Mouse (Mus musculus) embryonic facial prominence, embryonic 11.5 days (tissue): ENCODE results near the gene Stxbp4. TPM values are rescaled to one million over a fixed set of nuclear protein-coding genes. Genes with fewer than 3 reads are reported as not detected.

Experiments used
- ATAC-seq: fragments of 200-750 bp; cut with Nextera tagmentation; replicated peaks from 2 replicates; pipeline ENCODE4 v1.8.0; 2017; ENCODE audit warnings: low read depth; ENCODE audit not compliant: insufficient number of reproducible peaks, low FRiP score, low TSS enrichment
- DNase-seq: peaks from one replicate; pipeline ENCODE4 v3.0.0-alpha.2; 2015; ENCODE audit warnings: low spot score
- H3K27ac ChIP-seq: fragments of 300-500 bp; sonication (generic); replicated peaks from 2 replicates; pipeline ENCODE4 v1.5.1; 2014; ENCODE audit warnings: mild to moderate bottlenecking, low read depth, low read length, control low read depth
- H3K27me3 ChIP-seq: fragments of 300-500 bp; sonication (generic); 2 replicates; pipeline ENCODE4 v1.6.1; 2014; ENCODE audit warnings: mild to moderate bottlenecking, low read length, moderate library complexity, mixed read lengths; ENCODE audit not compliant: control insufficient read depth, insufficient read depth
- H3K36me3 ChIP-seq: fragments of 300-500 bp; sonication (generic); replicated peaks from 2 replicates; pipeline ENCODE4 v1.6.1; 2014; ENCODE audit warnings: low read depth, mild to moderate bottlenecking, low read length, moderate library complexity, mixed read lengths; ENCODE audit not compliant: control insufficient read depth, insufficient read depth
- H3K4me1 ChIP-seq: fragments of 300-500 bp; sonication (generic); 2 replicates; pipeline ENCODE4 v1.6.1; 2014; ENCODE audit warnings: low read length, mixed read lengths; ENCODE audit not compliant: control insufficient read depth, insufficient read depth
- H3K4me2 ChIP-seq: fragments of 300-500 bp; sonication (generic); 2 replicates; pipeline ENCODE4 v1.6.1; 2014; ENCODE audit warnings: low read depth, mild to moderate bottlenecking, control low read depth, low read length, moderate library complexity
- H3K4me3 ChIP-seq: fragments of 300-500 bp; sonication (generic); 2 replicates; pipeline ENCODE4 v1.5.1; 2014; ENCODE audit warnings: low read depth, low read length, control low read depth
- H3K9ac ChIP-seq: fragments of 300-500 bp; sonication (generic); replicated peaks from 2 replicates; pipeline ENCODE4 v1.6.1; 2014; ENCODE audit warnings: mild to moderate bottlenecking, control low read depth, low read length
- H3K9me3 ChIP-seq: fragments of 300-500 bp; sonication (generic); replicated peaks from 2 replicates; pipeline ENCODE4 v1.6.1; 2016; ENCODE audit warnings: mild to moderate bottlenecking, low read length, inconsistent platforms, mixed read lengths; ENCODE audit not compliant: control insufficient read depth
- WGBS: fragments of 180-500 bp; shearing (Covaris S2); extraction: QIAGEN DNeasy Blood & Tissue Kit; methylation state at CpG from one replicate; pipeline ENCODE4 v1.1.7; 2014; 5-methylcytosine and 5-hydroxymethylcytosine counted together
- polyA plus RNA-seq: library from polyadenylated mRNA; unstranded; fragments of >200 nt; fragmentation: Nextera tagmentation; extraction: Ambion mirVana; gene quantifications from 2 replicates; pipeline ENCODE4 v1.2.1, GENCODE M21; 2014

The Stxbp4 gene
- polyA plus RNA-seq, 1 experiment from 2014 or later, result 35.1 TPM

DNA sequence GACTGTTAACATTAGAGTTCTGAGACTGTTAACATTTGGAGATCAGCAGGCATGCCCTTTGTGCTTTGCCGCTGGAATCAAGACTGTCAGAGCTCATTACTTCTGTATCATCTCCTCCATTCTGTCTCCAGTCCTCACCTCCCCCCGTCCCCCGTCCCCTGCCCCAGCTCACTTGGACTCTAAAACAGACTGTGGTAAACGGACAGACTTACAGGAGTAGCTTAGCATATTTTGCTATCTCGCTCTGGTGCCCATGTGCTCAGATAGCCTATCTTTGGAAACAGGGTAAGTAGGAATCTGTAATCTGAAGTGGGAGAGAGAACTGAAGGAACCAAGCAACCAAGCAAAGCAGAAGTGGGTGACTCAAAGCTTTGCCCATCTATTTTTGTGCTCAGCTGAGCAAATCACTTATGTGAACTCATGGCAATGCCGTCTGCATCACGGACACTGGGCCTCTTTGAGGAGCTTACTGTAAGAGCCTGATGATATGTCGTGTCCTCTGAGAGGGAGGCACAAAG, 39.9 kb upstream of the Stxbp4 start:
- Histone ChIP-seq H3K27ac (no peak overlapping the region), H3K4me2 (no peak overlapping the region), H3K36me3 (no peaks in the 10 kb centered on the region), H3K4me3 (no peak overlapping the region), H3K9ac (no peak overlapping the region), H3K27me3 (no peaks in the 10 kb centered on the region), H3K4me1 (no peaks in the 10 kb centered on the region), H3K9me3 (no peaks in the 10 kb centered on the region)
- 77% methylated on average over 8 of the region's 8 CpGs for WGBS
- DNase-seq (no peak), ATAC-seq (no peak)

DNA sequence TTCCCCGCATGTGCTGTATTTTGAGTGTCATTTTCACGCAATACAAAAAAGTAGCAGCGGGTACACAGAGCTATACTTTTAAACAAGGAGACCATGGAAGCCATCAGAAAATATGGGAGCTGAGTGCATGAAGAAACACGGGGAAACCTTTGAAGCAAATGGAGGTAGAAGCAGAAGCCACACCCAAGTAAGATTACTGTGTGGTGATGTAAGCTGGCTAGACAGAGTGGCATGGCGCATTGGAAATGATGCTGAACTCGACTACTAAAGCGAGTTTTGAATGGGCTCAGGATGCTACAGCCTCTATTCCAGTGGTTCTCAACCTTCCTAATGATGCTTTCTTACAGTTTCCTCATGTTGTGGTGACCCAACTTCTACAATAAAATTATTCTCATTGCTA, 39.1 kb upstream of the Stxbp4 start:
- Histone ChIP-seq H3K27me3 (no peaks in the 10 kb centered on the region), H3K4me2 (no peak overlapping the region), H3K9me3 (no peaks in the 10 kb centered on the region), H3K36me3 (no peaks in the 10 kb centered on the region), H3K4me1 (no peaks in the 10 kb centered on the region), H3K9ac (no peak overlapping the region), H3K4me3 (no peak overlapping the region), H3K27ac (no peak overlapping the region)
- no peak for ATAC-seq
- DNase-seq, result no peak
- WGBS, result 90% methylated on average over 7 of the region's 7 CpGs

DNA sequence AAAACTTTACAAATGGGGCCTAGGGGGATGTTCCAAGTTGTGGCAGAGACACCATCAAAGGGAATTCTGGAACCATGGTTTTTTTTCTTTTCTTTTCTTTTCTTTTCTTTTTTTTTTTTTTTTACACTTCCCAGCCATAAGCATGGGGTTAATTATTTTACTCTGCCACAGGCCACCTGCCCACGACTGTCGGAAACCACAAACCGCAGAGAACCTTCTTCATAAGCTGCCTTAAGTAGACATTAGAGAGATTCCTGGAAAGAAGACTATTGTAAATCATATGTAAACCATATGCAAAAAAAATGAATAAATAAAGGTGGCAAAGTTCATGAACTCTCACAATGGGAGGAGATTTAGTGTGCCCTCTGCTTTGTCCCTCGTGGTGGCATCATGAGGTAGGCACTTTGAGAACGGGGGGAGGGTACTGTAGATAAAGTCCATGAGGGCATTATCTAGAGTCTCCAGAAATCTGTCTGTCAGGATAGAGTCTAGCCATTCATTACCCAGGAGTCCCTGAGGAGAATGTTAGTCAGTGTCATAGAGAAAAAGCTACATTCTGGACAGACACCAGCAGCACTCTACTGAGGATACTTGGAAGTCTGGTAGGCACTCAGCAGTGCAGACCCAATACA, 37.7 kb upstream of the Stxbp4 start:
- H3K9ac ChIP-seq, result no peak overlapping the region
- no peak overlapping the region for H3K4me3 ChIP-seq
- no peaks in the 10 kb centered on the region for H3K9me3 ChIP-seq
- H3K36me3 ChIP-seq, result no peaks in the 10 kb centered on the region
- no peak overlapping the region for H3K27ac ChIP-seq
- H3K4me1 ChIP-seq, result no peaks in the 10 kb centered on the region
- H3K27me3 ChIP-seq, result no peaks in the 10 kb centered on the region
- no peak overlapping the region for H3K4me2 ChIP-seq
- DNase-seq (no peak), ATAC-seq (no peak)
- WGBS, result 79% methylated on average over 5 of the region's 5 CpGs

DNA sequence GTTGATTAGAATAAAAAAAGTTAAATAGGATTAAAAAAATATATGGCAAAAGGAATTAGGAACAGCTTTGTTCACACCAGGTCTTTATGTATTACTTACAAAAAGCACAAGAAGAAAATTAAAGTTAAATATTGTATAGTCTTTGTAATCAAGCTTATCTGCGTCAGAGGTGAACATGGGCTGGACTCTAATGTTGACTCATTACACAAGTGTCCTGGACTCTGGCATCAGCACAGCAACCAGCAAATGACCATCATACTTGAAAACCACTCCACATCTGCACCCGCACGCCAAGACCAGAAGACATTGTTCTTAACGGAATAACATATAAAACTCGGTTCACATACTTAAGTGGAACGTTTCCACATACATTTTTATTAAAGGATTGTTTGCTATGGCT, 29.4 kb upstream of the Stxbp4 start:
- WGBS, result 97% methylated on average over 6 of the region's 6 CpGs
- no peak overlapping the region for H3K27ac ChIP-seq
- H3K4me3 ChIP-seq, result no peak overlapping the region
- no peak overlapping the region for H3K4me2 ChIP-seq
- DNase-seq (no peak), ATAC-seq (no peak)
- H3K36me3 ChIP-seq, result no peaks in the 10 kb centered on the region
- no peaks in the 10 kb centered on the region for H3K27me3 ChIP-seq
- no peaks in the 10 kb centered on the region; the same call in 1 of the 2 replicates for H3K4me1 ChIP-seq
- H3K9me3 ChIP-seq, result no peaks in the 10 kb centered on the region
- H3K9ac ChIP-seq, result no peak overlapping the region

DNA sequence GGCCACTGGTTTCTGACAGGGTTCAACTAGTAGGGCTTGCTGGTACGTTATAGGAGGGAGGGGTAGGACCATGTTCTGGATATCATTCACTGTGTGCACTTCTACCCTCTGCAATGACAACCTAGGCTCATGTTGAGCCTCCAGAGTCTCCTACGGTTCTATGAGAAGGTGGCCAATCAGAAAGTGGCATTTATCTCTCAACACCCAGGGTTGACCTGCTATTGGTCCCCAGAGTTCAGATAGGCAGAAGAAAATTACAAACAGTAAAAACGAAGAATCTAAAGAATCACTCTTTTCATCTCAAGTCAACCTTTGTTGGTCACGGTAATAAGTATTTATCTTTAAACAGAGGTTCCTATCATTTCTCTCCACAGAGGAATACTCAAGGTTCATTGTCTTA, 29.0 kb upstream of the Stxbp4 start:
- Histone ChIP-seq H3K4me1 (no peaks in the 10 kb centered on the region; the same call in 1 of the 2 replicates), H3K9ac (no peak overlapping the region), H3K27me3 (no peaks in the 10 kb centered on the region), H3K4me3 (no peak overlapping the region), H3K4me2 (no peak overlapping the region), H3K9me3 (no peaks in the 10 kb centered on the region), H3K36me3 (no peaks in the 10 kb centered on the region), H3K27ac (no peak overlapping the region)
- ATAC-seq, result no peak
- 81% methylated on average over 4 of the region's 4 CpGs for WGBS
- DNase-seq, result no peak

DNA sequence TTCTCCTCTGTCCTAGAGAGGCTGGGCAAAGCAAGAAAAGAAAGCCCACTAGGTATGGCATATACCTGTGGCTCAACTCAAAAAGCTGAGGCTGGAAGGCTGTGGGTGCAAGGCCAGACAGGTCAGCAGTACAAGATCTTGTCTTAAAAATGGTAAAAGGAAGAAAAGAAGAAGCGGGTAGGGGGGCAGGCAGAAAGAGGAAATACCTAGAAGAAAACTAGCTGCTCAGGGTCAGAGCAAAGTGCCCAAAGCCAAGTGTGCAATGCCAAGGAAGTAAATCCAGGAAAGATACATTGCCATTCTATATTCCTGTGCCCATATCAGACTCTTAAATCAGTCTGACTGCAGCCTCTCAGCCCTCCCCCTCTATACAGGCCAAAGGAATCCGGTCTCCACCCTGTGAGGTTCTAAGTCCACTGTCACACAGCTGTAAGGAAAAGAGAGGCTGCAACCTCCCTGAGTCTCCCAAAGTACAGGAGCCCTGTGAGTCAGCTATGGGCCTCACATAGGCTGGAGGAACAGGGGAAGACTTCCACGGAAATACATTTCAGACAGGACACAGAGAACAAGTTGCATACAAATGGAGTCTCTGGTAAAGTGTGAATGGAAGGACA, 28.4 kb upstream of the Stxbp4 start:
- Histone ChIP-seq H3K4me3 (no peak overlapping the region), H3K4me1 (no peaks in the 10 kb centered on the region; the same call in 1 of the 2 replicates), H3K36me3 (no peaks in the 10 kb centered on the region), H3K9me3 (no peaks in the 10 kb centered on the region), H3K4me2 (no peak overlapping the region), H3K27me3 (no peaks in the 10 kb centered on the region), H3K9ac (no peak overlapping the region), H3K27ac (no peak overlapping the region)
- DNase-seq (no peak), ATAC-seq (no peak)
- 63% methylated on average over 3 of the region's 3 CpGs for WGBS

DNA sequence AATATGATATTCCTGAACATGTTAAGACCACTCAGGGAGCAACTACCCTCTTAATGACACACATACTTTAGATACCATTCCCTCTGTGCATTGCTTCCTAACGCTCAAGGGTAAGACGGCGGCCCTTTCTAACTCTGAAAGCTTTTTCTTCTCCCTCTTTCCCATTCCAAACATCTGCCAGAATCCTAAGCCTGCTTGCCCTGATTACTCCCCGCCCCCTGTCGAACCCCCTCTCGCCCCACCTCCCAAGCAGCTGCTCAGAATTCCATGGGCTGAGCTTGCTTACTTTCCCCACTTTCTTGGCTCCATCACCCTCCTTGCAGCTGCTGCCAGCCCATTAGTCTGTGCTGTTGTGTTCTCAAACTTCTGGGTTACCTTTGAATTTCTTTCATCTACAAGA, 27.3 kb upstream of the Stxbp4 start:
- Histone ChIP-seq H3K4me1 (no peaks in the 10 kb centered on the region; the same call in 1 of the 2 replicates), H3K27me3 (no peaks in the 10 kb centered on the region), H3K4me2 (no peak overlapping the region), H3K36me3 (no peaks in the 10 kb centered on the region), H3K9ac (no peak overlapping the region), H3K27ac (peak overlapping the region; percentile 22; the same call in 1 of the 2 replicates), H3K9me3 (no peaks in the 10 kb centered on the region), H3K4me3 (no peak overlapping the region)
- DNase-seq (peak; percentile 57), ATAC-seq (peak; percentile 68; the same call in 1 of the 2 replicates)
- 11% methylated on average over 6 of the region's 6 CpGs for WGBS

DNA sequence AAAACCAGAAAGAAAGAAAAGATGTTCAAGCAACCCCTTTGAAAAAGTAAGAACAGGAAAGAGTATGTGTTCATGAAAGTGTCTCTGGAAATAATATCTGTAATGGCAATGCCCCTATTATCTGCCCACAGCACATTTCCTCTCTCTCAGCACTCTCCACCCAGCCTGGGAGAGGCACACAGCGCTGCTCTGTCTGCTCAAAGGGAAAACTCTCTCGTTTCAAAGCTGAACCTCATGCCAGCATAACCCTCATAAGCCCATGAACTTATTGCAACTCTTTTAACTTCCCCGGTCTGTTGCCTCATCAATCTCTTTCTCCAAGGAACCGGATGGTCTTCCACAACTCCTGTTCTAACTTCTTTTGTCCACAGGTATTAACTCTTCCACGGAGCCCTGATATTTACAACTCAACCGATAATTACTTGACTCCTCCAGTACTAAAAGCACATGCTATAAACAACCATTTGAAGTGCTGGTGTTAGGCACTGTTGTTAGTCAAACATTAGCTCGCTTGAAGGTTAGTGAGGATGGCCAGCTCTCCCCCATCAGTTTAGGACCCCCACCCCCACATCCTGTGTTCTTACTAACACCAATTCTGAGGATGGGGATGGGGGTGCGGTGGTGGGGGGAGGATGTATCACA, 26.6 kb upstream of the Stxbp4 start:
- H3K4me3 ChIP-seq, result no peak overlapping the region
- no peak overlapping the region for H3K9ac ChIP-seq
- H3K36me3 ChIP-seq, result no peaks in the 10 kb centered on the region
- WGBS, result 30% methylated on average over 8 of the region's 8 CpGs
- peak overlapping the region; percentile 22; the same call in 1 of the 2 replicates for H3K27ac ChIP-seq
- ATAC-seq (peak; percentile 75; the same call in 1 of the 2 replicates), DNase-seq (peak; percentile 43)
- H3K4me2 ChIP-seq, result no peak overlapping the region
- no peaks in the 10 kb centered on the region for H3K27me3 ChIP-seq
- no peaks in the 10 kb centered on the region for H3K9me3 ChIP-seq
- no peaks in the 10 kb centered on the region; the same call in 1 of the 2 replicates for H3K4me1 ChIP-seq
